Mouse (Mus musculus) small intestine, adult 2 months (tissue): ENCODE measurements around the gene Cib4. TPM values are rescaled to one million over a fixed set of nuclear protein-coding genes. Genes with fewer than 3 reads are reported as not detected.

Experiments
- H3K27ac ChIP-seq: fragments of 200-500 bp; 2 replicates; pipeline ENCODE4 v1.5.1; 2012; ENCODE audit warnings: low read depth, low read length, control low read depth, inconsistent platforms; ENCODE audit not compliant: insufficient read depth
- H3K27me3 ChIP-seq: fragments of 200-500 bp; 2 replicates; pipeline ENCODE4 v1.6.1; 2012; ENCODE audit warnings: mild to moderate bottlenecking, moderate library complexity, low read length, inconsistent platforms; ENCODE audit not compliant: control insufficient read depth, insufficient read depth
- H3K36me3 ChIP-seq: fragments of 200-500 bp; 2 replicates; pipeline ENCODE4 v1.6.1; 2012; ENCODE audit warnings: mild to moderate bottlenecking, low read length, control low read depth, inconsistent platforms; ENCODE audit not compliant: control insufficient read depth, insufficient read depth
- H3K4me1 ChIP-seq: fragments of 200-500 bp; 2 replicates; pipeline ENCODE4 v1.6.1; 2012; ENCODE audit warnings: low read length, inconsistent platforms, mixed read lengths; ENCODE audit not compliant: control insufficient read depth, insufficient read depth, insufficient read length
- H3K4me3 ChIP-seq: fragments of 200-500 bp; 2 replicates; pipeline ENCODE4 v1.5.1; 2012; ENCODE audit warnings: low read depth, mild to moderate bottlenecking, control low read depth, inconsistent platforms, low read length, moderate library complexity
- CTCF ChIP-seq: fragments of 200-500 bp; IDR thresholded peaks from 2 replicates; pipeline ENCODE4 v1.5.1; 2012; ENCODE audit warnings: low read depth, mild to moderate bottlenecking, control low read depth, inconsistent platforms, low read length, moderate library complexity, mixed read lengths; ENCODE audit not compliant: insufficient replicate concordance, insufficient read length; ENCODE audit errors: extremely low read depth
- POLR2A ChIP-seq: fragments of 200-500 bp; IDR thresholded peaks from 2 replicates; pipeline ENCODE4 v1.6.1; 2012; ENCODE audit warnings: low read depth, mild to moderate bottlenecking, control low read depth, inconsistent platforms, low read length, moderate library complexity
- WGBS: fragments of 180-500 bp; shearing (Covaris S2); methylation state at CpG from one replicate; pipeline ENCODE4 v1.1.7; 2018; 5-methylcytosine and 5-hydroxymethylcytosine counted together
- polyA plus RNA-seq: library from polyadenylated mRNA; depleted of rRNA; stranded (reverse); fragments of >200 nt; gene quantifications from 2 replicates; pipeline ENCODE4 v1.2.3, GENCODE M21; 2012

Cib4 gene
- polyA plus RNA-seq, 1 experiment: not detected

- Histone ChIP-seq H3K4me1 (no peaks in the 10 kb centered on the region), H3K4me3 (no peak overlapping the region), H3K36me3 (no peaks in the 10 kb centered on the region), H3K27me3 (no peaks in the 10 kb centered on the region; the same call in 1 of the 2 replicates), H3K27ac (no peak overlapping the region)
- WGBS: 40% methylated on average over 5 of the region's 5 CpGs
- TF ChIP-seq CTCF: no peak
- TF ChIP-seq POLR2A: no peak
Measured at GRCm38 (mm10) chr5:30518108-30518507, 27.5 kb downstream of the Cib4 start.

- Histone ChIP-seq H3K27me3 (no peaks in the 10 kb centered on the region; the same call in 1 of the 2 replicates), H3K27ac (no peak overlapping the region), H3K4me3 (no peak overlapping the region), H3K4me1 (no peaks in the 10 kb centered on the region), H3K36me3 (no peaks in the 10 kb centered on the region)
- 50% methylated on average over 7 of the region's 7 CpGs for WGBS
- TF ChIP-seq CTCF: peak; percentile 76; the same call in 1 of the 2 replicates
- TF ChIP-seq POLR2A: no peak
Measured at GRCm38 (mm10) chr5:30516376-30516775, 29.3 kb downstream of the Cib4 start.

DNA sequence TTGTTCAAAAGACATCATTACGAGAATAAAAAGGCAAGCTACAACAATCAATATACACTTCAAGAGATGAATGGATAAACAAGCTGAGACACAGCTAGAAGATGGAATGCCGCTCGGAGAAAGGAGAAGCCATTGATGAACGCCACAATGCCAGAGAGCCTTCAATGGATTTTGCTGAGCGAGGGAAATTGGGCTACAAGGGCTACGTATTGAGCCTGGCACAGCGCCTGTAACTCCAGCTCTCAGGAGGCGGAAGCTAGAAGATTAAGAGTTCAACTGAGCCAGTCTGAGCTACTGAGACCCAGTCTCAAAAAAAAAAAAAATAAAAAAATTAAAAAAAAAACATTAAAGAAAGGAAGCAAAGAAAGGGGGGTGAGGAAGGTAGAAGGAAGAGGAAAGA is 32.5 kb downstream of the Cib4 start:
- H3K36me3 ChIP-seq: no peaks in the 10 kb centered on the region
- no peak overlapping the region for H3K4me3 ChIP-seq
- H3K27me3 ChIP-seq: no peaks in the 10 kb centered on the region; the same call in 1 of the 2 replicates
- WGBS: 87% methylated on average over 8 of the region's 8 CpGs
- H3K4me1 ChIP-seq: no peaks in the 10 kb centered on the region
- no peak for TF ChIP-seq POLR2A
- no peak for TF ChIP-seq CTCF
- H3K27ac ChIP-seq: no peak overlapping the region

DNA sequence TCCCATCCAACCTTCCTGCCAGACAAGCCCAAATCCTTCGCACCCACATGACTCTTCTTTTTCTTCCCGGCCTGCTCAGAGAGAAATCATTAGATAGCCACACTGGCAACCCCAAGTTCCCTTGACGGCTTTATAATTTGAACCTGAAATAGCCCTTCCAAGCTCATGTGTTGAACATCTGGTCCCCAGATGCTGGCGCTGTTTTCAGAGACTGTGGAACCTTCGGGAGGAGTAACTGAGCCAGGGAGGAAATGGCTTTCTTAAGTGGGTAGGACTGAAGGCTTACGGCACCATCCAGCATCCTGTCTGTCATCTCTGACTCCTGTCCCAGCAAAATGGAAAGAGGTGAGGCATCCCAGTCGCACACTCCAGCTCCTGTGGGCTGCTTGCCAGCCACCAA is 48.3 kb downstream of the Cib4 start:
- no peaks in the 10 kb centered on the region for H3K4me1 ChIP-seq
- no peak overlapping the region for H3K4me3 ChIP-seq
- TF ChIP-seq CTCF (no peak), POLR2A (no peak)
- H3K36me3 ChIP-seq: no peaks in the 10 kb centered on the region
- H3K27ac ChIP-seq: no peak overlapping the region
- H3K27me3 ChIP-seq: no peaks in the 10 kb centered on the region
- WGBS: 79% methylated on average over 7 of the region's 7 CpGs

GRCm38 (mm10) chr5:30496821-30497220 is 48.8 kb downstream of the Cib4 start:
- Histone ChIP-seq H3K36me3 (no peaks in the 10 kb centered on the region), H3K27ac (no peak overlapping the region), H3K4me1 (no peaks in the 10 kb centered on the region), H3K4me3 (no peak overlapping the region), H3K27me3 (no peaks in the 10 kb centered on the region)
- 47% methylated on average over 8 of the region's 8 CpGs for WGBS
- TF ChIP-seq POLR2A (no peak), CTCF (no peak)

DNA sequence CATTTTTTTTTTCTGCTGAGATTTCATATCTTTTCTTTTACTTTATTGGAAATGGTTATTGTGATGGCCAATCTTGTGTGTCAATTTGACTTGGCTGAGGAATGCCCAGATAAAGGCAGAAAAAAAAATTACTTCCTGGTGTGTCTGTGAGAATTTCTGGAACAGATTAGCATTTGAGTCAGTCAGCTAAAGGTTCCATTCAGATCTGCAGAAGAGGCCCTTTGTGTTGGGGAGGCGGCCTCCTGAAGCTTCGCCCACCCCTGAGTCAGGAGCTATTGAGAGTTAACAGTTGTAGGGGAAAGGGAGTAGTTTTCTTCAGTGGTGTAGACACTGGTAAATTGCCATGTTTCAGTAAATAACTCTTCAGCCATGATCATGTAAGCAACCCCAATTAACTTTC is 50.3 kb downstream of the Cib4 start:
- WGBS: 46% methylated on average over 2 of the region's 2 CpGs
- Histone ChIP-seq H3K4me3 (no peak overlapping the region), H3K27me3 (no peaks in the 10 kb centered on the region), H3K4me1 (no peaks in the 10 kb centered on the region; the same call in 1 of the 2 replicates), H3K27ac (no peak overlapping the region), H3K36me3 (no peaks in the 10 kb centered on the region)
- TF ChIP-seq POLR2A (no peak), CTCF (no peak)

DNA sequence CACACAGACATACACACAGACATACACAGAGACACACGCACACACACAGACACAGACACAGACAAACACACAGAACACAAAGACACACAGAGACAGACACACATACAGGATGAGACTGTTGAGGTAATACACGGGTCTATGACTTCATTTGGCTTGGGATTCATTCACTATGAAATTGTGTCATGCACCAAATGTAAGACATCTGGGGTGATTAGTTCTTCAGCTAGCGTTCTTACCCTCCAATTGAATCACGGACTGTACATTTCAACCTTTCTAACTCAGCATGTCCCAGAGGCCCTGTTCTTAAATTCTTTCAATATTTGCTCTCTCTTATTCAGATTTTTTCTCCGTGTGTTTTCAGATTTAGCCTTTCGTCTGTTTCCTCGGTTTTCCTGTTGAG is 51.0 kb downstream of the Cib4 start:
- no peak for TF ChIP-seq POLR2A
- TF ChIP-seq CTCF: no peak
- Histone ChIP-seq H3K4me1 (no peaks in the 10 kb centered on the region; the same call in 1 of the 2 replicates), H3K27me3 (no peaks in the 10 kb centered on the region), H3K27ac (no peak overlapping the region), H3K36me3 (no peaks in the 10 kb centered on the region), H3K4me3 (no peak overlapping the region)
- 72% methylated on average over 7 of the region's 7 CpGs for WGBS
